8 mouse cellular contexts compared by ENCODE assay signal in genomic region chr19:56774971-56775892, GRCm38 (mm10). TPM values are rescaled to one million over a fixed set of nuclear protein-coding genes. Genes with fewer than 3 reads are reported as not detected.
A peak's percentile ranks its signal among the peaks of the same experiment; 100 is the strongest.
DNase-seq lines count a peak whose midpoint lies in the region; TF ChIP-seq lines count a peak whose summit lies in the region.

No protein-coding gene starts in this region.

- no peak overlapping the region for H3K27ac ChIP-seq in gastrocnemius, adult 2 months
- peak overlapping the region; percentile 61 for H3K27ac ChIP-seq in embryonic facial prominence, embryonic 10.5 days (replicated peaks)
- H3K27ac ChIP-seq in hindbrain, embryonic 10.5 days = peak overlapping the region; percentile 59
- peak overlapping the region; percentile 27; the same call in 1 of the 2 replicates for H3K27ac ChIP-seq in macrophage

- TF ChIP-seq CTCF in gastrocnemius, adult 2 months (IDR thresholded peaks at IDR 0.05) = no peak

- peaks cover 36% of the 10 kb centered on the region for H3K4me1 ChIP-seq in embryonic facial prominence, embryonic 10.5 days
- peaks cover 35% of the 10 kb centered on the region for H3K4me1 ChIP-seq in hindbrain, embryonic 10.5 days (replicated peaks)

- WGBS in embryonic facial prominence, embryonic 10.5 days = 39% methylated on average over 24 of the region's 24 CpGs
- WGBS in hindbrain, embryonic 10.5 days = 39% methylated on average over 24 of the region's 24 CpGs
- 63% methylated on average over 24 of the region's 24 CpGs for WGBS in macrophage (ENCODE audit: missing documents)

- peaks cover 42% of the 10 kb centered on the region for H3K27me3 ChIP-seq in embryonic facial prominence, embryonic 10.5 days (replicated peaks; ENCODE audit: low read depth, poor library complexity, severe bottlenecking)
- peaks cover 44% of the 10 kb centered on the region for H3K27me3 ChIP-seq in hindbrain, embryonic 10.5 days (ENCODE audit: insufficient read depth, poor library complexity, severe bottlenecking)

- no peak for DNase-seq in gastrocnemius, adult 2 months
- DNase-seq in gastrocnemius, adult 8-10 months (ENCODE audit: low spot score in 2 of 2) = no peak
- DNase-seq in embryonic facial prominence, embryonic 10.5 days (ENCODE audit: low spot score) = no peak
- DNase-seq in hindbrain, embryonic 10.5 days (ENCODE audit: low spot score) = peak; percentile 11
- no peak for DNase-seq in ovary, postnatal 10 days (ENCODE audit: low spot score)
- DNase-seq in gastrocnemius, postnatal 14 days = no peak
- no peak for DNase-seq in adrenal gland, postnatal 36 days

- peak overlapping the region; percentile 61 for H3K4me3 ChIP-seq in gastrocnemius, adult 2 months
- H3K4me3 ChIP-seq in embryonic facial prominence, embryonic 10.5 days = peak overlapping the region; percentile 51
- peak overlapping the region; percentile 47 for H3K4me3 ChIP-seq in hindbrain, embryonic 10.5 days
- no peak overlapping the region for H3K4me3 ChIP-seq in macrophage (ENCODE audit: inconsistent target)

- no peaks in the 10 kb centered on the region for H3K9me3 ChIP-seq in embryonic facial prominence, embryonic 10.5 days
- H3K9me3 ChIP-seq in hindbrain, embryonic 10.5 days = no peaks in the 10 kb centered on the region

- H3K36me3 ChIP-seq in embryonic facial prominence, embryonic 10.5 days (replicated peaks) = no peaks in the 10 kb centered on the region
- no peaks in the 10 kb centered on the region for H3K36me3 ChIP-seq in hindbrain, embryonic 10.5 days
- no peaks in the 10 kb centered on the region for H3K36me3 ChIP-seq in macrophage (ENCODE audit: inconsistent target)

- no peaks in the 10 kb centered on the region for H3K79me2 ChIP-seq in macrophage (ENCODE audit: inconsistent target)

- intact Hi-C loops in gastrocnemius, adult 2 months (cut with DNase I) = loop anchor here (5.0 kb wide), 1 partner anchor 188 kb away; no protein-coding TSS in a partner anchor
- intact Hi-C loops in gastrocnemius, postnatal 14 days (cut with DNase I; ENCODE audit: low total_unique reads) = loop anchor here (5.0 to 10.0 kb wide), 2 partner anchors 208 to 350 kb away; no protein-coding TSS in a partner anchor

RNA-seq across cellular contexts. Expression of gene Ccdc186, which starts 46.8 kb away (rescaled TPM):
- 10 to 100 TPM; 23.1 to 26.7 TPM for total RNA-seq in gastrocnemius, adult 2 months (2021)
- total RNA-seq in gastrocnemius, adult 8-10 months (2022) = 10 to 100 TPM; 20.5 to 27.4 (median 24.4) TPM
- 16.2 and 16.4 TPM in 2 replicates for polyA plus RNA-seq in embryonic facial prominence, embryonic 10.5 days (2016; fragmentation: Nextera tagmentation; extraction: Ambion mirVana)
- polyA plus RNA-seq in hindbrain, embryonic 10.5 days (2016; fragmentation: Nextera tagmentation; extraction: Ambion mirVana) = 13.0 and 17.2 TPM in 2 replicates
- total RNA-seq in macrophage (2018; cell fraction: chromatin; rRNA removed) = 100 to 1,000 TPM in 3 of 26 experiments, 10 to 100 TPM in 23; 39.8 to 119 (median 57.5) TPM
- total RNA-seq in macrophage (2018; cell fraction: cytosol; rRNA removed) = 10 to 100 TPM; 10.8 to 19.3 (median 15.0) TPM
- total RNA-seq in macrophage (2018; cell fraction: nucleus; rRNA removed) = 10 to 100 TPM; 26.2 to 55.2 (median 36.1) TPM
- polyA plus RNA-seq in macrophage (2018) = 9.1 to 14.8 TPM (median 9.7 TPM) in 3 replicates
- 10 to 100 TPM; 21.8 to 22.5 TPM for total RNA-seq in gastrocnemius, postnatal 14 days (2021)
- 10 to 100 TPM; 22.9 to 27.2 TPM for total RNA-seq in adrenal gland, postnatal 36 days (2021)

RNA-seq across cellular contexts. Expression of gene Tdrd1, which starts 50.8 kb away (rescaled TPM):
- not detected for total RNA-seq in gastrocnemius, adult 2 months (2021)
- total RNA-seq in gastrocnemius, adult 8-10 months (2022) = not detected
- 0.60 and 0.88 TPM in 2 replicates for polyA plus RNA-seq in embryonic facial prominence, embryonic 10.5 days (2016; fragmentation: Nextera tagmentation; extraction: Ambion mirVana)
- polyA plus RNA-seq in hindbrain, embryonic 10.5 days (2016; fragmentation: Nextera tagmentation; extraction: Ambion mirVana) = 0.52 and 0.75 TPM in 2 replicates
- total RNA-seq in macrophage (2018; cell fraction: chromatin; rRNA removed) = not detected
- total RNA-seq in macrophage (2018; cell fraction: cytosol; rRNA removed) = not detected
- total RNA-seq in macrophage (2018; cell fraction: nucleus; rRNA removed) = not detected
- not detected in 3 replicates for polyA plus RNA-seq in macrophage (2018)
- total RNA-seq in gastrocnemius, postnatal 14 days (2021) = not detected
- total RNA-seq in adrenal gland, postnatal 36 days (2021) = under 1 TPM; 0.07 to 0.10 TPM

RNA-seq across cellular contexts. Expression of gene Adrb1, which starts 53.2 kb away (rescaled TPM):
- under 1 TPM; 0.11 to 0.13 TPM for total RNA-seq in gastrocnemius, adult 2 months (2021)
- total RNA-seq in gastrocnemius, adult 8-10 months (2022) = under 1 TPM in 2 of 4 experiments, not detected in 2; 0.07 to 0.08 TPM
- 0.24 and 0.26 TPM in 2 replicates for polyA plus RNA-seq in embryonic facial prominence, embryonic 10.5 days (2016; fragmentation: Nextera tagmentation; extraction: Ambion mirVana)
- polyA plus RNA-seq in hindbrain, embryonic 10.5 days (2016; fragmentation: Nextera tagmentation; extraction: Ambion mirVana) = 0.09 and 0.21 TPM in 2 replicates
- 1 to 10 TPM in 1 of 26 experiments, under 1 TPM in 3, not detected in 22; 0.22 to 1.1 (median 0.62) TPM for total RNA-seq in macrophage (2018; cell fraction: chromatin; rRNA removed)
- under 1 TPM in 13 of 26 experiments, not detected in 13; 0.03 to 0.52 (median 0.13) TPM for total RNA-seq in macrophage (2018; cell fraction: cytosol; rRNA removed)
- total RNA-seq in macrophage (2018; cell fraction: nucleus; rRNA removed) = 1 to 10 TPM in 2 of 26 experiments, under 1 TPM in 3, not detected in 21; 0.27 to 1.3 (median 0.65) TPM
- 0.16 to 0.89 TPM (median 0.19 TPM) in 3 replicates for polyA plus RNA-seq in macrophage (2018)
- total RNA-seq in gastrocnemius, postnatal 14 days (2021) = under 1 TPM; 0.27 to 0.53 TPM
- total RNA-seq in adrenal gland, postnatal 36 days (2021) = 1 to 10 TPM; 2.9 to 4.1 TPM
